Mouse (Mus musculus) limb, embryonic 14.5 days (tissue): Measurements from ENCODE around the gene Gm17455. TPM values are rescaled to one million over a fixed set of nuclear protein-coding genes. Genes with fewer than 3 reads are reported as not detected.

Experiments
- ATAC-seq: fragments of 200-750 bp; cut with Nextera tagmentation; 2 replicates; pipeline ENCODE4 v1.8.0; 2017; ENCODE audit warnings: low read depth, moderate number of reproducible peaks, moderate TSS enrichment; ENCODE audit not compliant: low FRiP score
- DNase-seq: peaks from one replicate; pipeline ENCODE4 v3.0.0-alpha.2; 2015; ENCODE audit warnings: low spot score
- H3K27ac ChIP-seq: fragments of 300-500 bp; sonication (generic); replicated peaks from 2 replicates; pipeline ENCODE4 v1.5.1; 2014; ENCODE audit warnings: low read depth, mild to moderate bottlenecking, low read length, moderate library complexity, mixed read lengths
- H3K27me3 ChIP-seq: fragments of 300-500 bp; sonication (generic); 2 replicates; pipeline ENCODE4 v1.6.1; 2014; ENCODE audit warnings: low read length, mixed read lengths; ENCODE audit not compliant: control insufficient read depth, insufficient read depth
- H3K36me3 ChIP-seq: fragments of 300-500 bp; sonication (generic); 2 replicates; pipeline ENCODE4 v1.6.1; 2014; ENCODE audit warnings: mild to moderate bottlenecking, low read length, moderate library complexity, mixed read lengths; ENCODE audit not compliant: control insufficient read depth, insufficient read depth
- H3K4me1 ChIP-seq: fragments of 300-500 bp; sonication (generic); 2 replicates; pipeline ENCODE4 v1.6.1; 2014; ENCODE audit warnings: antibody characterized with exemption, low read length, mixed read lengths; ENCODE audit not compliant: control insufficient read depth, insufficient read depth
- H3K4me2 ChIP-seq: fragments of 300-500 bp; sonication (generic); replicated peaks from 2 replicates; pipeline ENCODE4 v1.6.1; 2014; ENCODE audit warnings: low read depth, mild to moderate bottlenecking, low read length, moderate library complexity; ENCODE audit not compliant: severe bottlenecking
- H3K4me3 ChIP-seq: fragments of 300-500 bp; sonication (generic); replicated peaks from 2 replicates; pipeline ENCODE4 v1.5.1; 2014; ENCODE audit warnings: low read length
- H3K9ac ChIP-seq: fragments of 300-500 bp; sonication (generic); 2 replicates; pipeline ENCODE4 v1.6.1; 2014; ENCODE audit warnings: mild to moderate bottlenecking, low read depth, low read length, moderate library complexity; ENCODE audit not compliant: severe bottlenecking
- H3K9me3 ChIP-seq: fragments of 300-500 bp; sonication (generic); 2 replicates; pipeline ENCODE4 v1.6.1; 2016; ENCODE audit warnings: low read length; ENCODE audit not compliant: control insufficient read depth
- POLR2A ChIP-seq: fragments of 200-500 bp; IDR thresholded peaks from 2 replicates; pipeline ENCODE4 v1.8.0; 2012; ENCODE audit warnings: inconsistent platforms, mild to moderate bottlenecking, moderate library complexity, borderline replicate concordance; ENCODE audit not compliant: insufficient read depth, insufficient read length; ENCODE audit errors: extremely low read depth
- WGBS: fragments of 180-500 bp; shearing (Covaris S2); extraction: QIAGEN DNeasy Blood & Tissue Kit; methylation state at CpG from one replicate; pipeline ENCODE4 v1.1.7; 2014; 5-methylcytosine and 5-hydroxymethylcytosine counted together
- polyA plus RNA-seq, 2 experiments: library from polyadenylated mRNA; depleted of rRNA in 1 of 2; stranded (reverse) in 1 of 2; unstranded in 1 of 2; fragments of >200 nt; fragmentation: Nextera tagmentation in 1 of 2; extraction: Ambion mirVana in 1 of 2; gene quantifications; 2 replicates each; pipeline versions ENCODE4 v1.2.1 to v1.2.3; 2012 to 2014

The Gm17455 gene
- polyA plus RNA-seq, 2 experiments, result 0.96 to 2.8 TPM

GRCm38 (mm10) chr10:60388332-60388731, 11.2 kb upstream of the Gm17455 start:
- no peak overlapping the region for H3K27ac ChIP-seq
- ATAC-seq (no peak), DNase-seq (no peak)
- 81% methylated on average over 2 of the region's 2 CpGs for WGBS
- no peaks in the 10 kb centered on the region for H3K4me1 ChIP-seq
- no peak overlapping the region for H3K4me3 ChIP-seq
- H3K27me3 ChIP-seq, result no peaks in the 10 kb centered on the region
- no peaks in the 10 kb centered on the region for H3K9me3 ChIP-seq
- no peak overlapping the region for H3K4me2 ChIP-seq
- H3K9ac ChIP-seq, result no peak overlapping the region
- TF ChIP-seq POLR2A, result no peak
- no peaks in the 10 kb centered on the region for H3K36me3 ChIP-seq

DNA sequence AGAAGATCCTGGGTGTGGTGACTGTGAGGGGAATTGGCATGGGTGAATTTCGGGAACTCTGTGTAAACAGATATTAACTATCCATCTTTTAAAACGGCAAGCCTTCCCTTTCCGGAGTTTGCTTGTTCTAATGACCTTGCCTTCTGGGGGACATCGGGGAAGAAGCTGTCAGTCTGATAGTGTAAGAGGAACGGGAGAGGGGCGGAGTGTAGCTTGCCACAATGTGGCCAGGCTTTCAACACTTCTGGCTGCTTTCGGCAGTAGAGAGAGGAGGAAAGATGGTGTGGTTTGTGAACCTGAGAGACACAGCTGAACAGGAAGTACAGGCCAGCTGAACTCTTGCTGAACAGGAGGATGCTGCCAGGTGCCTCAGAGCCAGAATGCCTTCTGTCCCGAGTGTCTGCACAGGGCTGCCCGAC, 10.1 kb upstream of the Gm17455 start:
- H3K9me3 ChIP-seq, result no peaks in the 10 kb centered on the region
- DNase-seq (no peak), ATAC-seq (no peak)
- no peaks in the 10 kb centered on the region for H3K36me3 ChIP-seq
- H3K27ac ChIP-seq, result no peak overlapping the region
- no peak overlapping the region for H3K9ac ChIP-seq
- H3K4me2 ChIP-seq, result no peak overlapping the region
- no peaks in the 10 kb centered on the region for H3K27me3 ChIP-seq
- no peak overlapping the region for H3K4me3 ChIP-seq
- no peaks in the 10 kb centered on the region for H3K4me1 ChIP-seq
- no peak for TF ChIP-seq POLR2A
- WGBS, result 39% methylated on average over 9 of the region's 9 CpGs

DNA sequence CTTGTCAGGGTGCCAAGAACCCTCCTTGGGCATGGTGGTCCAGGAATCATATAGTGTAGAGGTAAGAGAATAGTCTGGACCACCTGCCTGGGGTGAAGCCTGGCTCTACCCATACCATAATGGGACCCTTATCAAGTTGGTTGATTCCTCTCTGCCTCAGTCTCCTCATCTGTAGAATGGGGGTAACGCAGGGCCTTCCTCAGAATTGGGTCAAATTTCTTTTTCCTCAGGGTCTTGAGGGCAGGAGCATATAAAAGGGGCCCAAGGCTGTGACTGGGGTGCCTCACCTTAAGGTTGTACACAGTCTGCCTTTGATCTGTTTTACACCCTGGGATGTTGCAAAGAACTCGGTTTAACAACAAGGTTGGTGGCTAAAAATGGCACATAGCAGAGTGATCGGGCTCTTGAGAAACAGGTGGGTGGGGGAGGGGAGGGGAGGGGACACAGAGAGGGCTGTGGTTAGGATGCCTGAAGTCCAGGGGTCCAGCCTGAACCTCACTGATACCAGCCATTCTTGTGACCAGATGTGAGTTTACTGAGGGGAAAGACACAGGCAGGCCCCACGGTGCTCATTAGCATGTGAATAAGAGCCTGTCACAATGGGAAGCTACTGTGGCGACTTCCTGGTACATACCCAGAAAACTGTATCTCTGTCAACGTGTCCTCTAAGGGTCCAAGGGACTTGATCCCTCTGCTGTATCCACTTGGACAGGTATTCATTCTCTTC, 9.2 kb upstream of the Gm17455 start:
- Histone ChIP-seq H3K4me3 (no peak overlapping the region), H3K9ac (no peak overlapping the region), H3K27me3 (no peaks in the 10 kb centered on the region), H3K4me1 (no peaks in the 10 kb centered on the region), H3K9me3 (no peaks in the 10 kb centered on the region), H3K27ac (no peak overlapping the region), H3K36me3 (no peaks in the 10 kb centered on the region), H3K4me2 (no peak overlapping the region)
- no peak for DNase-seq
- whole genome bisulfite sequencing, result 49% methylated on average over 6 of the region's 6 CpGs
- ATAC-seq, result no peak
- no peak for TF ChIP-seq POLR2A

GRCm38 (mm10) chr10:60390904-60391420, 8.6 kb upstream of the Gm17455 start:
- no peak overlapping the region for H3K9ac ChIP-seq
- no peaks in the 10 kb centered on the region for H3K9me3 ChIP-seq
- no peak overlapping the region for H3K27ac ChIP-seq
- ATAC-seq, result no peak
- DNase-seq, result no peak
- no peaks in the 10 kb centered on the region for H3K4me1 ChIP-seq
- WGBS, result 70% methylated on average over 5 of the region's 5 CpGs
- H3K27me3 ChIP-seq, result no peaks in the 10 kb centered on the region
- H3K4me2 ChIP-seq, result no peak overlapping the region
- TF ChIP-seq POLR2A, result no peak
- H3K4me3 ChIP-seq, result no peak overlapping the region
- no peaks in the 10 kb centered on the region for H3K36me3 ChIP-seq

- 90% methylated on average over 9 of the region's 9 CpGs for WGBS
- Histone ChIP-seq H3K4me3 (no peak overlapping the region), H3K4me2 (no peak overlapping the region), H3K27ac (no peak overlapping the region), H3K9me3 (no peaks in the 10 kb centered on the region), H3K9ac (no peak overlapping the region), H3K27me3 (no peaks in the 10 kb centered on the region), H3K4me1 (no peaks in the 10 kb centered on the region), H3K36me3 (no peaks in the 10 kb centered on the region)
- DNase-seq (no peak), ATAC-seq (no peak)
- TF ChIP-seq POLR2A, result no peak
Observed at GRCm38 (mm10) chr10:60391661-60392060, 7.9 kb upstream of the Gm17455 start.
